Mouse (Mus musculus) MEL (cell line): ENCODE data around the gene Lrrc3b.

Experiments
- CTCF ChIP-seq, 3 experiments: IDR thresholded peaks in 2 of 3; conservative IDR thresholded peaks in 1 of 3; 2 replicates each; pipeline ENCODE4 v1.5.1; 2011 to 2012; ENCODE audit warnings: low read length in 3 of 3, low read depth in 2 of 3, mild to moderate bottlenecking in 2 of 3, improper control_type of control experiment in 1 of 3, inconsistent platforms in 1 of 3, mixed read lengths in 1 of 3, moderate library complexity in 1 of 3; ENCODE audit not compliant: control insufficient read depth in 1 of 3, insufficient read depth in 1 of 3, poor library complexity in 1 of 3, severe bottlenecking in 1 of 3
- ELF1 ChIP-seq: IDR thresholded peaks from 2 replicates; pipeline ENCODE4 v1.6.1; 2014; ENCODE audit warnings: low read depth, mild to moderate bottlenecking, inconsistent platforms, low read length, improper control_type of control experiment, moderate library complexity
- GABPA ChIP-seq: IDR thresholded peaks from 2 replicates; pipeline ENCODE4 v1.6.1; 2012; ENCODE audit warnings: low read depth, mild to moderate bottlenecking, inconsistent platforms, low read length, improper control_type of control experiment, moderate library complexity
- GATA1 ChIP-seq: IDR thresholded peaks from 2 replicates; pipeline ENCODE4 v1.6.1; 2011; ENCODE audit warnings: low read depth, low read length, improper control_type of control experiment
- KAT2A ChIP-seq: conservative IDR thresholded peaks from 2 replicates; pipeline ENCODE4 v1.6.1; 2012; ENCODE audit warnings: low read depth, low read length, improper control_type of control experiment, inconsistent platforms
- MAFK ChIP-seq: IDR thresholded peaks from 2 replicates; pipeline ENCODE4 v1.6.1; 2011; ENCODE audit warnings: low read depth, mild to moderate bottlenecking, low read length, improper control_type of control experiment, borderline replicate concordance
- MAZ ChIP-seq: IDR thresholded peaks from 2 replicates; pipeline ENCODE4 v1.6.1; 2012; ENCODE audit warnings: low read depth, mild to moderate bottlenecking, inconsistent platforms, low read length, improper control_type of control experiment
- MXI1 ChIP-seq: IDR thresholded peaks from 2 replicates; pipeline ENCODE4 v1.6.1; 2011; ENCODE audit warnings: mild to moderate bottlenecking, low read depth, low read length, improper control_type of control experiment
- POLR2A ChIP-seq, 2 experiments: IDR thresholded peaks; 2 replicates each; pipeline ENCODE4 v1.6.1; 2011 to 2012; ENCODE audit warnings: low read length in 2 of 2, mild to moderate bottlenecking in 2 of 2, control low read depth in 1 of 2, improper control_type of control experiment in 1 of 2, low read depth in 1 of 2, moderate library complexity in 1 of 2; ENCODE audit not compliant: control insufficient read depth in 1 of 2, insufficient read depth in 1 of 2, poor library complexity in 1 of 2
- POLR2AphosphoS5 ChIP-seq: IDR thresholded peaks from 2 replicates; pipeline ENCODE4 v1.6.1; 2012; ENCODE audit warnings: low read depth, borderline replicate concordance, mild to moderate bottlenecking, inconsistent platforms, low read length, moderate library complexity, mixed read lengths
- TBP ChIP-seq: IDR thresholded peaks from 2 replicates; pipeline ENCODE4 v1.8.0; 2011; ENCODE audit warnings: low read depth, low read length, improper control_type of control experiment
- ZKSCAN1 ChIP-seq: IDR thresholded peaks from 2 replicates; pipeline ENCODE4 v1.6.1; 2012; ENCODE audit warnings: low read depth, mild to moderate bottlenecking, inconsistent platforms, low read length, improper control_type of control experiment, moderate library complexity

- TF ChIP-seq POLR2A (IDR thresholded peaks at IDR 0.05; ENCODE audit: control insufficient read depth in 1 of 2, insufficient read depth in 1 of 2, low read depth in 1 of 2, low read length in 2 of 2, poor library complexity in 1 of 2) (no peak), MXI1 (no peak), MAZ (no peak), ELF1 (no peak), CTCF (IDR thresholded peaks at IDR 0.05 in 2 of 3, conservative IDR thresholded peaks at IDR 0.05 in 1 of 3; ENCODE audit: control insufficient read depth in 1 of 3, insufficient read depth in 1 of 3, low read depth in 2 of 3, low read length in 3 of 3, poor library complexity in 1 of 3, severe bottlenecking in 1 of 3) (no peak), MAFK (no peak), KAT2A (no peak), GATA1 (no peak), POLR2AphosphoS5 (no peak), ZKSCAN1 (no peak), GABPA (no peak), TBP (no peak)
Observed at GRCm38 (mm10) chr14:15354299-15354698, 84.5 kb downstream of the Lrrc3b start.
